Mouse (Mus musculus) liver, embryonic 15.5 days (tissue): ENCODE data around the gene Macrod2. TPM values are rescaled to one million over a fixed set of nuclear protein-coding genes. Genes with fewer than 3 reads are reported as not detected.

ENCODE experiments used
- ATAC-seq: fragments of 200-750 bp; cut with Nextera tagmentation; 2 replicates; pipeline ENCODE4 v1.8.0; 2017; ENCODE audit warnings: moderate number of reproducible peaks, mild to moderate bottlenecking, moderate library complexity; ENCODE audit not compliant: insufficient read depth
- H3K27ac ChIP-seq: fragments of 300-500 bp; sonication (generic); replicated peaks from 2 replicates; pipeline ENCODE4 v1.5.1; 2015; ENCODE audit warnings: mild to moderate bottlenecking, inconsistent platforms
- H3K27me3 ChIP-seq: fragments of 300-500 bp; sonication (generic); 2 replicates; pipeline ENCODE4 v1.6.1; 2015; ENCODE audit warnings: mild to moderate bottlenecking, inconsistent platforms
- H3K36me3 ChIP-seq: fragments of 300-500 bp; sonication (generic); replicated peaks from 2 replicates; pipeline ENCODE4 v1.6.1; 2015; ENCODE audit warnings: moderate library complexity, mild to moderate bottlenecking, inconsistent platforms
- H3K4me1 ChIP-seq: fragments of 300-500 bp; sonication (generic); replicated peaks from 2 replicates; pipeline ENCODE4 v1.6.1; 2015; ENCODE audit warnings: inconsistent platforms
- H3K4me2 ChIP-seq: fragments of 300-500 bp; sonication (generic); 2 replicates; pipeline ENCODE4 v1.6.1; 2015; ENCODE audit warnings: moderate library complexity, mild to moderate bottlenecking, inconsistent platforms
- H3K4me3 ChIP-seq: fragments of 300-500 bp; sonication (generic); replicated peaks from 2 replicates; pipeline ENCODE4 v1.5.1; 2015; ENCODE audit warnings: mild to moderate bottlenecking, inconsistent platforms
- H3K9ac ChIP-seq: fragments of 300-500 bp; sonication (generic); 2 replicates; pipeline ENCODE4 v1.6.1; 2015; ENCODE audit warnings: moderate library complexity, mild to moderate bottlenecking, inconsistent platforms
- H3K9me3 ChIP-seq: fragments of 300-500 bp; sonication (generic); replicated peaks from 2 replicates; pipeline ENCODE4 v1.6.1; 2016; ENCODE audit warnings: inconsistent platforms
- WGBS: fragments of 180-500 bp; shearing (Covaris S2); methylation state at CpG from one replicate; pipeline ENCODE4 v1.1.7; 2015; ENCODE audit warnings: mixed read lengths; ENCODE audit not compliant: insufficient replicate concordance; 5-methylcytosine and 5-hydroxymethylcytosine counted together
- polyA plus RNA-seq: library from polyadenylated mRNA; unstranded; fragments of >200 nt; fragmentation: Nextera tagmentation; extraction: Ambion mirVana; gene quantifications from 2 replicates; pipeline ENCODE4 v1.2.1, GENCODE M21; 2015

Macrod2 gene
- polyA plus RNA-seq, 1 experiment from 2014 or later: 6.9 TPM

GRCm38 (mm10) chr2:141434731-141435570 is 1039.8 kb downstream of the Macrod2 start:
- Histone ChIP-seq H3K4me3 (no peak overlapping the region), H3K36me3 (no peaks in the 10 kb centered on the region), H3K9ac (no peak overlapping the region), H3K9me3 (no peaks in the 10 kb centered on the region), H3K27ac (no peak overlapping the region), H3K27me3 (no peaks in the 10 kb centered on the region), H3K4me1 (no peaks in the 10 kb centered on the region), H3K4me2 (no peak overlapping the region)
- 60% methylated on average over 16 of the region's 16 CpGs for WGBS
- no peak for ATAC-seq

GRCm38 (mm10) chr2:141441896-141442295 is 1046.8 kb downstream of the Macrod2 start:
- no peak for ATAC-seq
- Histone ChIP-seq H3K4me2 (no peak overlapping the region), H3K4me3 (no peak overlapping the region), H3K4me1 (no peaks in the 10 kb centered on the region), H3K9me3 (no peaks in the 10 kb centered on the region), H3K36me3 (no peaks in the 10 kb centered on the region), H3K27me3 (no peaks in the 10 kb centered on the region), H3K9ac (no peak overlapping the region), H3K27ac (no peak overlapping the region)
- 39% methylated on average over 2 of the region's 2 CpGs for WGBS

GRCm38 (mm10) chr2:141449078-141449680 is 1054.1 kb downstream of the Macrod2 start:
- 21% methylated on average over 2 of the region's 2 CpGs for WGBS
- H3K27ac ChIP-seq: no peak overlapping the region
- no peaks in the 10 kb centered on the region for H3K27me3 ChIP-seq
- H3K4me3 ChIP-seq: no peak overlapping the region
- ATAC-seq: no peak
- H3K9ac ChIP-seq: no peak overlapping the region
- no peaks in the 10 kb centered on the region for H3K4me1 ChIP-seq
- H3K4me2 ChIP-seq: no peak overlapping the region
- no peaks in the 10 kb centered on the region for H3K9me3 ChIP-seq
- no peaks in the 10 kb centered on the region for H3K36me3 ChIP-seq

GRCm38 (mm10) chr2:141463946-141464345 is 1068.8 kb downstream of the Macrod2 start:
- Histone ChIP-seq H3K27ac (no peak overlapping the region), H3K36me3 (no peaks in the 10 kb centered on the region), H3K27me3 (no peaks in the 10 kb centered on the region), H3K9ac (no peak overlapping the region), H3K9me3 (no peaks in the 10 kb centered on the region), H3K4me1 (no peaks in the 10 kb centered on the region), H3K4me2 (no peak overlapping the region), H3K4me3 (no peak overlapping the region)
- WGBS: 73% methylated on average over 1 of the region's 1 CpGs
- no peak for ATAC-seq

GRCm38 (mm10) chr2:141472791-141473190 is 1077.7 kb downstream of the Macrod2 start:
- no peak overlapping the region for H3K4me3 ChIP-seq
- H3K4me2 ChIP-seq: no peak overlapping the region
- no peak overlapping the region for H3K27ac ChIP-seq
- no peaks in the 10 kb centered on the region for H3K9me3 ChIP-seq
- H3K36me3 ChIP-seq: no peaks in the 10 kb centered on the region
- no peaks in the 10 kb centered on the region for H3K27me3 ChIP-seq
- no peak for ATAC-seq
- H3K4me1 ChIP-seq: no peaks in the 10 kb centered on the region
- WGBS: 58% methylated on average over 1 of the region's 1 CpGs
- H3K9ac ChIP-seq: no peak overlapping the region

- Histone ChIP-seq H3K4me3 (no peak overlapping the region), H3K27me3 (no peaks in the 10 kb centered on the region), H3K36me3 (no peaks in the 10 kb centered on the region), H3K9me3 (no peaks in the 10 kb centered on the region), H3K9ac (no peak overlapping the region), H3K4me2 (no peak overlapping the region), H3K4me1 (no peaks in the 10 kb centered on the region), H3K27ac (no peak overlapping the region)
- ATAC-seq: no peak
- 59% methylated on average over 3 of the region's 3 CpGs for WGBS
Measured at GRCm38 (mm10) chr2:141477585-141477984, 1082.5 kb downstream of the Macrod2 start.

- Histone ChIP-seq H3K9me3 (no peaks in the 10 kb centered on the region), H3K36me3 (no peaks in the 10 kb centered on the region), H3K4me2 (no peak overlapping the region), H3K4me3 (no peak overlapping the region), H3K27ac (no peak overlapping the region), H3K27me3 (no peaks in the 10 kb centered on the region), H3K9ac (no peak overlapping the region), H3K4me1 (no peaks in the 10 kb centered on the region)
- WGBS: 61% methylated on average over 3 of the region's 3 CpGs
- ATAC-seq: no peak
Measured at GRCm38 (mm10) chr2:141490518-141490917, 1095.4 kb downstream of the Macrod2 start.

GRCm38 (mm10) chr2:141505451-141505850 is 1110.3 kb downstream of the Macrod2 start:
- Histone ChIP-seq H3K4me3 (no peak overlapping the region), H3K27ac (no peak overlapping the region), H3K9me3 (no peaks in the 10 kb centered on the region), H3K27me3 (no peaks in the 10 kb centered on the region), H3K4me2 (no peak overlapping the region), H3K4me1 (no peaks in the 10 kb centered on the region), H3K36me3 (no peaks in the 10 kb centered on the region), H3K9ac (no peak overlapping the region)
- ATAC-seq: no peak
- 71% methylated on average over 3 of the region's 3 CpGs for WGBS

GRCm38 (mm10) chr2:141507929-141508897 is 1113.1 kb downstream of the Macrod2 start:
- Histone ChIP-seq H3K4me3 (no peak overlapping the region), H3K27me3 (no peaks in the 10 kb centered on the region), H3K36me3 (no peaks in the 10 kb centered on the region), H3K9ac (no peak overlapping the region), H3K4me2 (no peak overlapping the region), H3K4me1 (no peaks in the 10 kb centered on the region), H3K9me3 (no peaks in the 10 kb centered on the region), H3K27ac (no peak overlapping the region)
- ATAC-seq: no peak
- 57% methylated on average over 9 of the region's 9 CpGs for WGBS

GRCm38 (mm10) chr2:141514976-141515375 is 1119.9 kb downstream of the Macrod2 start:
- no peaks in the 10 kb centered on the region for H3K9me3 ChIP-seq
- no peaks in the 10 kb centered on the region for H3K27me3 ChIP-seq
- H3K4me3 ChIP-seq: no peak overlapping the region
- no peak overlapping the region for H3K9ac ChIP-seq
- no peak overlapping the region for H3K4me2 ChIP-seq
- H3K4me1 ChIP-seq: no peaks in the 10 kb centered on the region
- ATAC-seq: no peak
- WGBS: 52% methylated on average over 3 of the region's 3 CpGs
- H3K27ac ChIP-seq: no peak overlapping the region
- H3K36me3 ChIP-seq: no peaks in the 10 kb centered on the region

- Histone ChIP-seq H3K9ac (no peak overlapping the region), H3K27me3 (no peaks in the 10 kb centered on the region), H3K9me3 (no peaks in the 10 kb centered on the region), H3K4me2 (no peak overlapping the region), H3K4me1 (no peaks in the 10 kb centered on the region), H3K36me3 (no peaks in the 10 kb centered on the region), H3K4me3 (no peak overlapping the region), H3K27ac (no peak overlapping the region)
- ATAC-seq: no peak
- 65% methylated on average over 4 of the region's 4 CpGs for WGBS
Measured at GRCm38 (mm10) chr2:141522081-141522480, 1127.0 kb downstream of the Macrod2 start.
